15 mouse cellular contexts compared by ENCODE assay signal in genomic region chr7:70343426-70343825, GRCm38 (mm10). TPM values are rescaled to one million over a fixed set of nuclear protein-coding genes. Genes with fewer than 3 reads are reported as not detected.
DNase-seq lines count a peak whose midpoint lies in the region; ATAC-seq and TF ChIP-seq lines count a peak whose summit lies in the region.
"Had no signal": no experiment of that assay in that cellular context is flagged by ENCODE, and none has a peak within 500 bp of the region (broad histone marks: within the 10 kb centered on the region; RNA-seq: fewer than 3 reads in every experiment).

No protein-coding gene starts in this region.

- TF ChIP-seq CTCF in stomach, postnatal 0 days (IDR thresholded peaks at IDR 0.05; ENCODE audit: low read depth): no peak

- H3K27ac ChIP-seq in hindbrain, embryonic 15.5 days (replicated peaks): peak overlapping the region; percentile 58
- peak overlapping the region; percentile 30; the same call in 1 of the 2 replicates for H3K27ac ChIP-seq in stomach, postnatal 0 days (replicated peaks)
- H3K27ac ChIP-seq: embryonic facial prominence, embryonic 13.5 days had no signal

- peak; percentile 78 for DNase-seq in heart, adult 11 months
- no peak for DNase-seq in heart, adult 8-10 months (ENCODE audit: low spot score)
- peak; percentile 3 to 6 for DNase-seq in right cerebral cortex, adult 2 months (ENCODE audit: low spot score in 2 of 2)
- no peak for DNase-seq in right cerebral cortex, postnatal 14 days
- peak; percentile 12 for DNase-seq in stomach, postnatal 0 days (ENCODE audit: low spot score)
- no peak for DNase-seq in right cerebral cortex, postnatal 10 days (ENCODE audit: low spot score in 2 of 2)
- DNase-seq in ovary, postnatal 14 days (ENCODE audit: low spot score): no peak
- DNase-seq: liver; lung, postnatal 36 days; thymus, postnatal 25 days had no signal

- peaks cover 50% of the 10 kb centered on the region for H3K4me1 ChIP-seq in hindbrain, embryonic 15.5 days (replicated peaks)
- peaks cover 7% of the 10 kb centered on the region; the same call in 1 of the 2 replicates for H3K4me1 ChIP-seq in stomach, postnatal 0 days (replicated peaks; ENCODE audit: control insufficient read depth, insufficient read depth)

- TF ChIP-seq EP300 in stomach, postnatal 0 days (optimal IDR thresholded peaks at IDR 0.05): no peak

- no peak overlapping the region for H3K9ac ChIP-seq in hindbrain, embryonic 15.5 days
- no peak overlapping the region for H3K9ac ChIP-seq in stomach, postnatal 0 days (ENCODE audit: low read length)
- H3K9ac ChIP-seq: embryonic facial prominence, embryonic 13.5 days had no signal

- no peaks in the 10 kb centered on the region for H3K9me3 ChIP-seq in hindbrain, embryonic 15.5 days
- H3K9me3 ChIP-seq in stomach, postnatal 0 days (ENCODE audit: control insufficient read depth, low read length): no peaks in the 10 kb centered on the region
- H3K9me3 ChIP-seq: embryonic facial prominence, embryonic 13.5 days had no signal

- no peaks in the 10 kb centered on the region for H3K36me3 ChIP-seq in hindbrain, embryonic 15.5 days
- no peaks in the 10 kb centered on the region for H3K36me3 ChIP-seq in stomach, postnatal 0 days (ENCODE audit: control insufficient read depth, insufficient read depth, low read length)
- H3K36me3 ChIP-seq: embryonic facial prominence, embryonic 13.5 days; G1E had no signal

- peaks cover 46% of the 10 kb centered on the region for H3K27me3 ChIP-seq in hindbrain, embryonic 15.5 days
- no peaks in the 10 kb centered on the region; the same call in 1 of the 2 replicates for H3K27me3 ChIP-seq in stomach, postnatal 0 days (ENCODE audit: control insufficient read depth, insufficient read depth, low read length)

- 28% methylated on average over 5 of the region's 5 CpGs for WGBS in hindbrain, embryonic 15.5 days
- 64% methylated on average over 5 of the region's 5 CpGs for WGBS in stomach, postnatal 0 days

- peak overlapping the region; percentile 8; the same call in 1 of the 2 replicates for H3K4me2 ChIP-seq in hindbrain, embryonic 15.5 days
- no peak overlapping the region for H3K4me2 ChIP-seq in stomach, postnatal 0 days (replicated peaks; ENCODE audit: low read depth)
- H3K4me2 ChIP-seq: embryonic facial prominence, embryonic 13.5 days had no signal

- no peak overlapping the region for H3K4me3 ChIP-seq in hindbrain, embryonic 15.5 days
- H3K4me3 ChIP-seq in stomach, postnatal 0 days (ENCODE audit: low read depth, low read length): no peak overlapping the region
- H3K4me3 ChIP-seq: embryonic facial prominence, embryonic 13.5 days had no signal

- ATAC-seq in hindbrain, embryonic 15.5 days (ENCODE audit: low FRiP score, low read depth): no peak
- no peak for ATAC-seq in stomach, postnatal 0 days (ENCODE audit: low FRiP score, low TSS enrichment)

RNA-seq across cellular contexts. Expression of gene Nr2f2, which starts 23.1 kb away (rescaled TPM):
- 10 to 100 TPM; 12.5 to 23.1 (median 20.3) TPM for total RNA-seq in heart, adult 8-10 months (2022)
- 87.2 and 90.1 TPM in 2 replicates for polyA plus RNA-seq in hindbrain, embryonic 15.5 days (2015; fragmentation: Nextera tagmentation; extraction: Ambion mirVana)
- 52.8 and 53.9 TPM in 2 replicates for polyA plus RNA-seq in stomach, postnatal 0 days (2015; fragmentation: Nextera tagmentation; extraction: Ambion mirVana)
- total RNA-seq: granulocyte monocyte progenitor cell, adult 5-6 weeks; hematopoietic stem cell, adult 5-6 weeks had no signal
- polyA plus RNA-seq: G1E had no signal

Comparison
In these comparisons a context has a peak if more than half of its experiments do, and no peak if none do; other contexts are left out.
1. DNase-seq: peak in heart, adult 11 months (single experiment), right cerebral cortex, adult 2 months (2 of 2) and stomach, postnatal 0 days (single experiment); none in heart, adult 8-10 months (single experiment), right cerebral cortex, postnatal 14 days (single experiment), right cerebral cortex, postnatal 10 days (0 of 2) and ovary, postnatal 14 days (single experiment).